Mouse (Mus musculus): ENCODE results near the gene March6. TPM values are rescaled to one million over a fixed set of nuclear protein-coding genes. Genes with fewer than 3 reads are reported as not detected.

March6 gene
- 100 to 1,000 TPM; 191 to 204 TPM for total RNA-seq (2021)
- long read RNA-seq, experiment 1, full-length matches to known transcripts, result 76 of 99 reads
- long read RNA-seq, experiment 1, partial matches to known transcripts, result 11 of 99 reads
- long read RNA-seq, experiment 1, other reads (novel, unspliced or antisense), result 12 of 99 reads
- long read RNA-seq, experiment 2, full-length matches to known transcripts, result 47 of 73 reads
- long read RNA-seq, experiment 2, partial matches to known transcripts, result 14 of 73 reads
- long read RNA-seq, experiment 2, other reads (novel, unspliced or antisense), result 12 of 73 reads

GRCm38 (mm10) chr15:31530659-31531445, at the start of gene March6:
Gene March6, minus strand, starts transcription at chr15:31531053.
- TF ChIP-seq CTCF (IDR thresholded peaks at IDR 0.05), result no peak
- Histone ChIP-seq H3K27ac (peak within 1 kb of the TSS; percentile 97), H3K4me3 (peak within 1 kb of the TSS; percentile 91)
- intact Hi-C loops (cut with DNase I), result loop anchor here (5.0 kb wide), 1 partner anchor 56 kb away; no protein-coding TSS in a partner anchor
- peak; percentile 93 to 94 for DNase-seq (ENCODE audit: extremely low spot score in 1 of 2, low spot score in 2 of 2)

DNA sequence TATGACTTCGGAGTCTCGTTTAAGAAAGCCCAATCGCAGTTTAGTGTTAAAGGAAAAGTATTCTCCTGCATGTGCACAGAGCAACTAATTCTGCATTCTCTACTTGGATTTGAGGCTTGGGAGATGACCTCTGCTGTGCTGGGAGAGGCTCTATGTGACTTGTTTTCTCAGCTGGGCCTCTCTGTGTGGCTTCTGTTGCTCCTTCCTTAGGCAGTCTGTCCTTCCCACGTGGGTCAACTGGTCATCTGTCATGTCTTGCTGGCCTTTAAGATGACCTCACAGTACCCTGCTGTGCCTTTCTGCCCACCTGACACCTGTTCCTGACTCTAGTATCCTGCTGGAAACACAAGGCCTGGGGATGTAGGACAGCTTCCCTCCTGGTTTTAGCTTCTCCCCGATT, 45.2 kb upstream of the March6 start:
- intact Hi-C loops (cut with DNase I), result no loop called here
- Histone ChIP-seq H3K4me3 (no peak overlapping the region), H3K27ac (no peak overlapping the region)
- TF ChIP-seq CTCF (IDR thresholded peaks at IDR 0.05), result no peak
- no peak for DNase-seq (ENCODE audit: extremely low spot score in 1 of 2, low spot score in 2 of 2)

- Histone ChIP-seq H3K4me3 (no peak overlapping the region), H3K27ac (no peak overlapping the region)
- no peak for TF ChIP-seq CTCF (IDR thresholded peaks at IDR 0.05)
- intact Hi-C loops (cut with DNase I), result loop anchor here (5.0 kb wide), 1 partner anchor 36 kb away; no protein-coding TSS in a partner anchor
- no peak for DNase-seq (ENCODE audit: extremely low spot score in 1 of 2, low spot score in 2 of 2)
Observed at GRCm38 (mm10) chr15:31573692-31574091, 42.8 kb upstream of the March6 start.

DNA sequence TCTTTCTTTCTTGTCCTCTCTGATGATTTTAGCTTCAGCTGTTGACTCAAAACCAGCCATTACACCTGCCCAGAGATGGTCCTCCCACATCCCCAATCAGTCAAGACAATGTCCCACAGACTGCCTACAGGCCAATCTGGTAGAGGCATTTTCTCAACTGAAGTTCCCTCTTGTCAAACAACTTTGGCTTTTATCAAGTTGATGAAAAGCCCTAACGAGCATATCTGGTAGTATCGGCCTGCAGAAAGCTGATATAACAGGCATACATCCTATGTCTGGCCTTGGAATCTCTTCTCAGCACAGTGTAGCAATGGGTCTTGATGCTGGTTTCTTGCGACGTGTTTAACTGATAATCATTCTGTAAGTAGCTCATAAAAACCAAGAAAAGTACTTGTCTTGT, 42.4 kb upstream of the March6 start:
- no peak for DNase-seq (ENCODE audit: extremely low spot score in 1 of 2, low spot score in 2 of 2)
- TF ChIP-seq CTCF (IDR thresholded peaks at IDR 0.05), result no peak

DNA sequence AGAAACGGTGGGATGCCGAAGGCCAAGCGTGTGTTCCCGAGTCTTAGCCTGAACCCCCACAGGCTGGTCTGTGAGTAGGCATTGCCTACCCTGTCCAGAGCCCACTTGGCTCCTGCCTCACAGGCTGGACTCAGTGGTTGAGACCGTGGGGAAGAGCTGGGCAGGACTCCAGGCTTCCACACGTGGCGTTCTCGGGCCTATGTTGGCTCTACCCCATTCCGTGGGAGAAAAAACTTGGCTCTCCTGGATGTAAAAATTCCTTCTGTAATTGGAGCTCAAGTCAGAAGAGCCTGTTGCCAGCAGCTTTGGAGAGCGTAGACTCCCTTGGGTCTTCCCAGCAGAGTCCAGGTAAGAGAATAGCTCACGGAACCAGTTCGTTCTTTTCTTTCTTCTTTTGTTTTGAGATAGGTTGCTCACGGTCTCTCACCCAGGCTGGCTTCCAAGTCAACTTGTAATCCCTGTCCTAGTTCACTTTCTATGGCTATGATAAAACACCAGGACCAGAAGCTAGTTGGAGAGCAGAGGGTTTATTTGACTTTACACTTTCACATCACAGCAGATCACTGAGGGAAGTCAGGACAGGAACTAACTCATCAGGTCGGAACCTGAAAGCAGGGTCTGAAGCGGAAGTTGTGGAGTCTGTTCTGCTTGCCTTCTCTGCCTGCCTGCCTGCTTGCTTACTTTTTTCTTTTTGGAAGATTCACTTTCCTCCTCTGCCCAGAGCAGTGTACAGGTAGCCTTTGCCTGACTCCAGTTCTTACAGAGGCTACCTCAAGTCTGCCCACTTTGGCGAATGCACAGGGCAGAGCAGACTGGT, 41.3 kb upstream of the March6 start:
- DNase-seq (ENCODE audit: extremely low spot score in 1 of 2, low spot score in 2 of 2), result peak in 1 of 2 experiments; percentile 48
- TF ChIP-seq CTCF (IDR thresholded peaks at IDR 0.05), result no peak
- intact Hi-C loops (cut with DNase I), result loop anchor here (5.0 kb wide), 1 partner anchor 35 kb away; no protein-coding TSS in a partner anchor
- H3K4me3 ChIP-seq, result no peak overlapping the region
- H3K27ac ChIP-seq, result peak overlapping the region; percentile 11; the same call in 1 of the 2 replicates

More for the DNA sequence above, 42.4 kb upstream of the March6 start:
- intact Hi-C loops (cut with DNase I), result loop anchor here (5.0 kb wide), 1 partner anchor 36 kb away; no protein-coding TSS in a partner anchor
- Histone ChIP-seq H3K4me3 (no peak overlapping the region), H3K27ac (no peak overlapping the region)

DNA sequence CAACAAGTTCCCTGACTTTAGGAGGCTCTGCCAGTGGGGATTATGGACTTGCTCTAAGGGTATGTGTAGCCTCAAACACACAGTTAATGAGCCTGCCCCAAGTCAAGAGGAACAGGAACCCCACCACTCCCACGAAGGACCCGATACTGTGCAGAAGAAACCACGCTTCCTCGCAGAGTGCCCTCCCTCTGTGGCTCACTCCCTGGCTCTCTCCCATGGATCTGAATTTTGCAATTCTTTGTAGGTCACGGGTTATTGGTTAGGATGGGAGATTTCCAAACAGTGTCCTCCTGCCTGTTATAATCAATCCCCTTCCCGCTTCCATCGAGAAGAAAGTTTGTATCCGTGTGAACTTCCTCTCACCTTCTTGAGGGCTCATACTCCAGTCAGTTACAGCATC, 40.1 kb upstream of the March6 start:
- DNase-seq (ENCODE audit: extremely low spot score in 1 of 2, low spot score in 2 of 2), result no peak
- intact Hi-C loops (cut with DNase I), result loop anchor here (5.0 kb wide), 1 partner anchor 34 kb away; no protein-coding TSS in a partner anchor
- TF ChIP-seq CTCF (IDR thresholded peaks at IDR 0.05), result no peak
- Histone ChIP-seq H3K4me3 (no peak overlapping the region), H3K27ac (no peak overlapping the region)

DNA sequence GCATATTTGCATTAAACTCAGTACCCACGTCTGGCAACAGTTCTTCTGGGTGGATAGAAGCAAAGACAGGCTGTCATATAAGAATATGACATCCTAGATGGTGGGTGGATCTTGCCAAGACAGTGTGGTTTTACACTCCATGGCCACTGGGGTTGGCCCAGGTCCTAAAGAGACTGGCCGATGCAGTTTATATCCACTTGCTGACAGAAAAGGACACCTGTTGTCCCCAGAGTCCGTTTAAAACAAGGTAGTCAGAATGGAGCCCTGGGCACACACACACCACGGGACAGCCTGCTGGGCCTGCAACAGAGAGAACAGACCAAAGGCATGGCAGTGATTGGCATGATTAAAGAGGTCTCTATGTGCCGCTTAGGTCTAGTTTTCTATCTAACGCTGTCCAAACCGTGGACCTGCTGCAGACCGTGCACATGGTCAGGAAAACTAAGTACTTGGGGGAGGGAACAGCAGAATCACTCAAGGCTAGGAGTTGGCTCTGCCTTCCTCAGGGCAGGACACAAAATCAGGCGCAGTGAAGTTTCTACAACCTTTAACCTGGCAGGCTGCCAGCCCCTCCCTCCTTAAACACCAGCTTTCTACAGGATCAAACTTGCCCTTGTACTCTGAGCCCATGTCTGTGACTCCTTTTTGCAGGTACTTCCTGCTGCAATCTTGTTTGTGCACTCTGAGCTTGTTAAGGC, 38.6 kb upstream of the March6 start:
- intact Hi-C loops (cut with DNase I), result loop anchor here (5.0 kb wide), 1 partner anchor 32 kb away; no protein-coding TSS in a partner anchor
- no peak overlapping the region for H3K27ac ChIP-seq
- no peak; the same call in 1 of the 2 replicates for TF ChIP-seq CTCF (IDR thresholded peaks at IDR 0.05)
- no peak for DNase-seq (ENCODE audit: extremely low spot score in 1 of 2, low spot score in 2 of 2)
- no peak overlapping the region for H3K4me3 ChIP-seq

- Histone ChIP-seq H3K27ac (no peak overlapping the region), H3K4me3 (no peak overlapping the region)
- no peak for DNase-seq (ENCODE audit: extremely low spot score in 1 of 2, low spot score in 2 of 2)
- no peak for TF ChIP-seq CTCF (IDR thresholded peaks at IDR 0.05)
- intact Hi-C loops (cut with DNase I), result no loop called here
Observed at GRCm38 (mm10) chr15:31568581-31568996, 37.7 kb upstream of the March6 start.

GRCm38 (mm10) chr15:31567431-31567830, 36.6 kb upstream of the March6 start:
- intact Hi-C loops (cut with DNase I), result no loop called here
- no peak for TF ChIP-seq CTCF (IDR thresholded peaks at IDR 0.05)
- DNase-seq (ENCODE audit: extremely low spot score in 1 of 2, low spot score in 2 of 2), result no peak
- H3K27ac ChIP-seq, result no peak overlapping the region
- H3K4me3 ChIP-seq, result no peak overlapping the region

- Histone ChIP-seq H3K4me3 (no peak overlapping the region), H3K27ac (no peak overlapping the region)
- no peak for TF ChIP-seq CTCF (IDR thresholded peaks at IDR 0.05)
- intact Hi-C loops (cut with DNase I), result no loop called here
- DNase-seq (ENCODE audit: extremely low spot score in 1 of 2, low spot score in 2 of 2), result no peak
Observed at GRCm38 (mm10) chr15:31565786-31566185, 34.9 kb upstream of the March6 start.

DNA sequence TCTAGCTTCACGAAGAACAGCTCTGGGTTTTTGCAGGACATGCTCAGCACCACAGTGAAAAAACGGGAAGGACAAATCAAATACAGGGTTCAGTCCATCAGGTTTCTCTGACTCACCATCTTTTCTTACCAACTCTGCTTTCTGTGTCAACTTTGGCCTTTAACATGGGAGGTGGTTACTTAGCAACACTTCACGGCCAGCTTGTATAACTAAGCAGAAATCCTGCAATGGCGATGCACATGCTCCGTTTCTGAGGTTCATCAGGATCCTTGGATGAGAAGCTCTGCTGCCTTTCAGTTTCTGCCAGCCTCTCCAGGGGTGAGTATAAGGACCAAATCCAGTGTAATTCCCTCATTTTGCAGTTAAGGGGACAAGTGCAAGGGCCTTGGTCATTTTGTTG, 34.3 kb upstream of the March6 start, which contains the start of gene Cmbl:
TSS of gene Cmbl (plus strand) at position 206 of the 400 bp plus-strand sequence.
- Histone ChIP-seq H3K4me3 (no peak within 1 kb of the TSS), H3K27ac (peak within 1 kb of the TSS; percentile 48)
- DNase-seq (ENCODE audit: extremely low spot score in 1 of 2, low spot score in 2 of 2), result no peak
- intact Hi-C loops (cut with DNase I), result no loop called here
- no peak for TF ChIP-seq CTCF (IDR thresholded peaks at IDR 0.05)

All from left cerebral cortex, adult 2 months (tissue).